Mouse (Mus musculus) CH12.LX (cell line): Measurements from ENCODE around the gene Kctd10. TPM values are rescaled to one million over a fixed set of nuclear protein-coding genes. Genes with fewer than 3 reads are reported as not detected.

Experiments used
- DNase-seq: peaks from one replicate; pipeline ENCODE4 v3.0.0-alpha.2; 2013; ENCODE audit errors: extremely low read depth
- H3K27ac ChIP-seq: 2 replicates; pipeline ENCODE4 v1.5.1; 2012; ENCODE audit warnings: low read depth, mild to moderate bottlenecking, control low read depth, moderate library complexity; ENCODE audit not compliant: insufficient read depth
- H3K27me3 ChIP-seq: replicated peaks from 2 replicates; pipeline ENCODE3; 2012; ENCODE audit warnings: inconsistent platforms
- H3K36me3 ChIP-seq, 2 experiments: replicated peaks in 1 of 2; 2 replicates each; pipeline versions ENCODE3 to v1.6.1; 2012; ENCODE audit warnings: inconsistent platforms in 1 of 2, low read length in 1 of 2, mild to moderate bottlenecking in 1 of 2, mixed read lengths in 1 of 2, moderate library complexity in 1 of 2; ENCODE audit not compliant: control insufficient read depth in 1 of 2, insufficient read depth in 1 of 2
- H3K4me1 ChIP-seq, 2 experiments: 2 replicates each; pipeline ENCODE4 v1.6.1; 2012; ENCODE audit warnings: inconsistent platforms in 1 of 2, moderate library complexity in 1 of 2; ENCODE audit not compliant: insufficient read depth in 2 of 2, control insufficient read depth in 1 of 2
- H3K4me2 ChIP-seq: 2 replicates; pipeline ENCODE4 v1.6.1; 2012; ENCODE audit warnings: low read depth, mild to moderate bottlenecking, control low read depth; ENCODE audit not compliant: poor library complexity, insufficient read depth, severe bottlenecking
- H3K4me3 ChIP-seq, 3 experiments: fragments of 150-350 bp in 1 of 3; sonication (generic) in 1 of 3; replicated peaks in 1 of 3; 2 replicates each; pipeline versions ENCODE3 to v1.5.1; 2011 to 2012; ENCODE audit warnings: low read depth in 2 of 3, low read length in 2 of 3, mild to moderate bottlenecking in 2 of 3, moderate library complexity in 2 of 3, control low read depth in 1 of 3, improper control_type of control experiment in 1 of 3, inconsistent platforms in 1 of 3, mixed read lengths in 1 of 3; ENCODE audit not compliant: poor library complexity in 1 of 3
- H3K79me2 ChIP-seq: replicated peaks from 2 replicates; pipeline ENCODE4 v1.6.1; 2012; ENCODE audit warnings: mild to moderate bottlenecking, moderate library complexity; ENCODE audit not compliant: control insufficient read depth, poor library complexity, insufficient read depth, severe bottlenecking; ENCODE audit errors: extremely low read depth
- H3K9ac ChIP-seq: 2 replicates; pipeline ENCODE4 v1.6.1; 2012; ENCODE audit warnings: low read depth, mild to moderate bottlenecking, control low read depth, moderate library complexity; ENCODE audit not compliant: insufficient read depth
- H3K9me3 ChIP-seq: replicated peaks from 2 replicates; pipeline ENCODE3; 2012; ENCODE audit warnings: low read length, inconsistent platforms, mixed read lengths
- CHD1 ChIP-seq: IDR thresholded peaks from 2 replicates; pipeline ENCODE4 v1.6.1; 2012; ENCODE audit warnings: low read depth, low read length, improper control_type of control experiment, inconsistent platforms
- CHD2 ChIP-seq: IDR thresholded peaks from 2 replicates; pipeline ENCODE4 v1.6.1; 2011; ENCODE audit warnings: low read length, improper control_type of control experiment
- CTCF ChIP-seq, 2 experiments: IDR thresholded peaks in 1 of 2; conservative IDR thresholded peaks in 1 of 2; 2 replicates each; pipeline ENCODE4 v1.5.1; 2011 to 2012; ENCODE audit warnings: low read depth in 2 of 2, low read length in 2 of 2, improper control_type of control experiment in 1 of 2, inconsistent platforms in 1 of 2, mild to moderate bottlenecking in 1 of 2, moderate library complexity in 1 of 2
- GABPA ChIP-seq: IDR thresholded peaks from 2 replicates; pipeline ENCODE4 v1.6.1; 2012; ENCODE audit warnings: low read depth, low read length, improper control_type of control experiment, inconsistent platforms; ENCODE audit not compliant: insufficient replicate concordance
- IRF4 ChIP-seq: IDR thresholded peaks from 2 replicates; pipeline ENCODE4 v1.6.1; 2014; ENCODE audit warnings: low read depth, mild to moderate bottlenecking, inconsistent platforms, low read length, improper control_type of control experiment
- JUN ChIP-seq: IDR thresholded peaks from 2 replicates; pipeline ENCODE4 v1.6.1; 2011; ENCODE audit warnings: low read depth, mild to moderate bottlenecking, low read length, improper control_type of control experiment, moderate library complexity; ENCODE audit not compliant: insufficient read depth
- MAFK ChIP-seq: IDR thresholded peaks from 2 replicates; pipeline ENCODE4 v1.6.1; 2011; ENCODE audit warnings: low read length, improper control_type of control experiment; ENCODE audit not compliant: insufficient replicate concordance
- MAX ChIP-seq: IDR thresholded peaks from 2 replicates; pipeline ENCODE4 v1.6.1; 2011; ENCODE audit warnings: low read length, improper control_type of control experiment
- MEF2A ChIP-seq: IDR thresholded peaks from 2 replicates; pipeline ENCODE4 v1.6.1; 2014; ENCODE audit warnings: low read depth, mild to moderate bottlenecking, inconsistent platforms, low read length, improper control_type of control experiment, borderline replicate concordance
- POLR2A ChIP-seq: IDR thresholded peaks from 2 replicates; pipeline ENCODE4 v1.6.1; 2011; ENCODE audit warnings: low read depth, mild to moderate bottlenecking, improper control_type of control experiment, low read length
- RAD21 ChIP-seq: IDR thresholded peaks from 2 replicates; pipeline ENCODE4 v1.6.1; 2011; ENCODE audit warnings: low read depth, mild to moderate bottlenecking, low read length, improper control_type of control experiment, moderate library complexity
- RCOR1 ChIP-seq: conservative IDR thresholded peaks from 2 replicates; pipeline ENCODE4 v1.6.1; 2012; ENCODE audit warnings: low read depth, mild to moderate bottlenecking, inconsistent platforms, low read length, improper control_type of control experiment
- SIN3A ChIP-seq: IDR thresholded peaks from 2 replicates; pipeline ENCODE4 v1.6.1; 2012; ENCODE audit warnings: low read length, improper control_type of control experiment, inconsistent platforms
- TCF12 ChIP-seq: IDR thresholded peaks from 2 replicates; pipeline ENCODE4 v1.6.1; 2014; ENCODE audit warnings: low read depth, mild to moderate bottlenecking, inconsistent platforms, low read length, improper control_type of control experiment
- UBTF ChIP-seq: IDR thresholded peaks from 2 replicates; pipeline ENCODE4 v1.6.1; 2012; ENCODE audit warnings: low read depth, mild to moderate bottlenecking, inconsistent platforms, low read length, improper control_type of control experiment, moderate library complexity
- USF2 ChIP-seq: conservative IDR thresholded peaks from 2 replicates; pipeline ENCODE4 v1.6.1; 2011; ENCODE audit warnings: low read depth, low read length, improper control_type of control experiment
- ZKSCAN1 ChIP-seq: IDR thresholded peaks from 2 replicates; pipeline ENCODE4 v1.6.1; 2012; ENCODE audit warnings: low read depth, inconsistent platforms, low read length, improper control_type of control experiment, borderline replicate concordance
- ZMIZ1 ChIP-seq: IDR thresholded peaks from 2 replicates; pipeline ENCODE4 v1.6.1; 2012; ENCODE audit warnings: low read depth, mild to moderate bottlenecking, inconsistent platforms, low read length, improper control_type of control experiment
- dilution Hi-C: fragments of 300-500 bp; cut with MboI; formaldehyde crosslinking; loops from 2 replicates; pipeline ENCODE4 v1.14.3; 2020; ENCODE audit warnings: low sequenced_read_pairs; ENCODE audit not compliant: extremely low pct_unique_long_range_greater_than_20kb, extremely low pct_ligation_motif_present
- in situ Hi-C: fragments of 300-500 bp; cut with MboI; formaldehyde crosslinking; loops from 3 replicates; pipeline ENCODE4 v1.14.3; 2019; ENCODE audit warnings: low sequenced_read_pairs, low pct_ligation_motif_present, low pct_unique_long_range_greater_than_20kb, mixed read lengths
- polyA plus RNA-seq: library from polyadenylated mRNA; unstranded; fragments of >175 nt; gene quantifications from 2 replicates; pipeline ENCODE4 v1.2.1, GENCODE M21; 2012; ENCODE audit warnings: low read depth; ENCODE audit not compliant: insufficient read length
- total RNA-seq, 2 experiments: library from RNA; depleted of rRNA; stranded (reverse); fragments of 300-350 nt in 1 of 2; fragments of >200 nt in 1 of 2; gene quantifications; 2 replicates each; pipeline ENCODE4 v1.2.3; 2012 to 2014

Kctd10 gene
- total and polyA plus RNA-seq, 3 experiments, result 37.5 to 39.5 (median 39.3) TPM

GRCm38 (mm10) chr5:114418541-114418940 lies 38.2 kb upstream of the Kctd10 start:
- dilution Hi-C loops, result no loop called here
- Histone ChIP-seq H3K27ac (no peak overlapping the region), H3K4me1 (no peaks in the 10 kb centered on the region), H3K4me3 (no peak overlapping the region), H3K4me2 (no peak overlapping the region), H3K36me3 (peaks cover 54 to 93% of the 10 kb centered on the region in 2 experiments), H3K79me2 (no peaks in the 10 kb centered on the region), H3K9me3 (no peaks in the 10 kb centered on the region), H3K9ac (no peak overlapping the region), H3K27me3 (no peaks in the 10 kb centered on the region)
- TF ChIP-seq MAX (no peak), MEF2A (no peak), UBTF (no peak), CTCF (conservative IDR thresholded peaks at IDR 0.05 in 1 of 2, IDR thresholded peaks at IDR 0.05 in 1 of 2; ENCODE audit: low read depth in 2 of 2, low read length in 2 of 2) (peak in 1 of 2 experiments; percentile 35; a peak in 2 of 4 replicates), RAD21 (peak; percentile 2)
- in situ Hi-C loops, result no loop called here
- no peak for DNase-seq

GRCm38 (mm10) chr5:114416855-114417254 lies 36.5 kb upstream of the Kctd10 start:
- Histone ChIP-seq H3K4me2 (no peak overlapping the region), H3K27ac (no peak overlapping the region), H3K27me3 (no peaks in the 10 kb centered on the region), H3K9ac (no peak overlapping the region), H3K79me2 (no peaks in the 10 kb centered on the region), H3K9me3 (no peaks in the 10 kb centered on the region), H3K4me1 (no peaks in the 10 kb centered on the region), H3K4me3 (no peak overlapping the region), H3K36me3 (peaks cover 68 to 98% of the 10 kb centered on the region in 2 experiments)
- in situ Hi-C loops, result no loop called here
- dilution Hi-C loops, result no loop called here
- no peak for DNase-seq
- TF ChIP-seq TCF12 (no peak), SIN3A (no peak), UBTF (no peak), RCOR1 (no peak)

GRCm38 (mm10) chr5:114415606-114416005 lies 35.3 kb upstream of the Kctd10 start:
- Histone ChIP-seq H3K9ac (no peak overlapping the region), H3K4me1 (no peaks in the 10 kb centered on the region), H3K27ac (no peak overlapping the region), H3K36me3 (peaks cover 81 to 99% of the 10 kb centered on the region in 2 experiments), H3K4me2 (no peak overlapping the region), H3K4me3 (no peak overlapping the region), H3K9me3 (no peaks in the 10 kb centered on the region), H3K79me2 (no peaks in the 10 kb centered on the region), H3K27me3 (no peaks in the 10 kb centered on the region)
- in situ Hi-C loops (no loop called here), dilution Hi-C loops (no loop called here)
- DNase-seq, result no peak
- TF ChIP-seq USF2 (no peak), ZMIZ1 (no peak), MAFK (no peak), GABPA (no peak), POLR2A (no peak), UBTF (no peak), ZKSCAN1 (no peak), JUN (no peak), CHD1 (no peak), IRF4 (no peak), CHD2 (no peak)
